Mouse (Mus musculus) liver, embryonic 16.5 days (tissue): ENCODE results near the gene Fam71b. TPM values are rescaled to one million over a fixed set of nuclear protein-coding genes. Genes with fewer than 3 reads are reported as not detected.

Experiments used
- ATAC-seq: fragments of 200-750 bp; cut with Nextera tagmentation; 2 replicates; pipeline ENCODE4 v1.8.0; 2017; ENCODE audit warnings: low read depth, mild to moderate bottlenecking, moderate number of reproducible peaks, moderate library complexity
- H3K27ac ChIP-seq: fragments of 300-500 bp; sonication (generic); 2 replicates; pipeline ENCODE4 v1.5.1; 2014; ENCODE audit warnings: mild to moderate bottlenecking, low read length
- H3K27me3 ChIP-seq: fragments of 300-500 bp; sonication (generic); 2 replicates; pipeline ENCODE4 v1.6.1; 2014; ENCODE audit warnings: low read depth, low read length, mixed read lengths; ENCODE audit not compliant: control insufficient read depth, insufficient read depth
- H3K36me3 ChIP-seq: fragments of 300-500 bp; sonication (generic); 2 replicates; pipeline ENCODE4 v1.6.1; 2014; ENCODE audit warnings: mild to moderate bottlenecking; ENCODE audit not compliant: control insufficient read depth, insufficient read depth
- H3K4me1 ChIP-seq: fragments of 300-500 bp; sonication (generic); 2 replicates; pipeline ENCODE4 v1.6.1; 2014; ENCODE audit warnings: low read depth, low read length, mixed read lengths; ENCODE audit not compliant: control insufficient read depth
- H3K4me2 ChIP-seq: fragments of 300-500 bp; sonication (generic); 2 replicates; pipeline ENCODE4 v1.6.1; 2014; ENCODE audit warnings: low read depth, low read length, mixed read lengths
- H3K4me3 ChIP-seq: fragments of 300-500 bp; sonication (generic); 2 replicates; pipeline ENCODE4 v1.5.1; 2014; ENCODE audit warnings: low read depth, mild to moderate bottlenecking, low read length
- H3K9ac ChIP-seq: fragments of 300-500 bp; sonication (generic); 2 replicates; pipeline ENCODE4 v1.6.1; 2014; ENCODE audit warnings: low read depth, low read length
- H3K9me3 ChIP-seq: fragments of 300-500 bp; sonication (generic); replicated peaks from 2 replicates; pipeline ENCODE4 v1.6.1; 2016; ENCODE audit warnings: low read length; ENCODE audit not compliant: control insufficient read depth
- WGBS: fragments of 180-500 bp; shearing (Covaris S2); extraction: QIAGEN DNeasy Blood & Tissue Kit; methylation state at CpG from one replicate; pipeline ENCODE4 v1.1.7; 2014; ENCODE audit not compliant: insufficient replicate concordance; 5-methylcytosine and 5-hydroxymethylcytosine counted together
- polyA plus RNA-seq: library from polyadenylated mRNA; unstranded; fragments of >200 nt; fragmentation: Nextera tagmentation; extraction: Ambion mirVana; gene quantifications from 2 replicates; pipeline ENCODE4 v1.2.1, GENCODE M21; 2015

Fam71b gene
- polyA plus RNA-seq, 1 experiment from 2014 or later, result 0.04 TPM

DNA sequence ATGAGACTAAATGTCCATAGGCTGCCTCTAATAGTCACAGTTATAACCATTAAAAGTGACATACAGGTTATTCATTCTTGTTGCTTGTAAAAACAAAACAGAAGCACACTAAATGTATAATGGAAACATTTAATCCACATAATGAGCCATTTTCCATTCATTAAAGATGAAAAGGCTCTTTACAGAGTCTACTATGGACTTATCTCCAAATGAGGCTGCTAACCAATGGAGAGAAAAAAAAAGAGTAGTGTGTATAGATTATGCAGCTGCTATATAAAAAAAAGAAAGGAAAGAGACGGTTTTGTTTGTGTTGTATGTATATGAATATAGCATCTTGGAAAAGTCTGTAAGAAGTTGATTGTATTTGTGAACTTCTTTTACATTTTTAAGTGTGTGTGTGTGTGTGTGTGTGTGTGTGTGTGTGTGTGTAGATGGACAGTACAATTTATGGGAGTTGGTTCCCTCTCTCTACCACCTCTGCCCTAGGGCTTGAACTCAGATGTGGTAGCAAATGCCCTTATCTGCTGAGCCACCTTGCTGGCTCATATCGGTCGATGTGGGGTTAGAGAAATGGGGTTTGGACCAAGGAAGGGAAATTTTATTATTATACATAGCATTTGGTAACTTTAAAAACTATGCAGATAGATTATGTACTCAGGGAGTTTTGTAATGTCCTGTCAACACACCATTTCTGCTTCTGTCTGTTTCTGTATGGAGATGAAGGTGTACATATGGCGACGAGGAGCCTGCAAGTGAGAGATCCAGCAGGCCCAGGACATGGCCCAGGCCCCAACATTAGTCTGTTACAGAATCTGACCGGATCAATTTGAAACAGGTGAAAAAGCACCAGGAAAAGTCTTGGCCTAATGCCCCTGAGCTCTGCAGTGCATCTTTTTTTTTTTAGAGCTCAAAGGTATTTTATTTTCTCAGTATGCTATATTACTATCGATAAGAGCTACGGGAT lies 18.3 kb upstream of the Fam71b start:
- peak overlapping the region; percentile 36 for H3K27ac ChIP-seq
- H3K4me3 ChIP-seq, result no peak overlapping the region
- ATAC-seq, result peak; percentile 90
- peaks cover 14% of the 10 kb centered on the region for H3K4me1 ChIP-seq
- 54% methylated on average over 8 of the region's 8 CpGs for WGBS
- no peaks in the 10 kb centered on the region for H3K9me3 ChIP-seq
- H3K27me3 ChIP-seq, result no peaks in the 10 kb centered on the region
- no peak overlapping the region for H3K9ac ChIP-seq
- no peak overlapping the region for H3K4me2 ChIP-seq
- no peaks in the 10 kb centered on the region for H3K36me3 ChIP-seq

GRCm38 (mm10) chr11:46380097-46380675 lies 16.2 kb upstream of the Fam71b start:
- H3K27me3 ChIP-seq, result no peaks in the 10 kb centered on the region
- ATAC-seq, result no peak
- no peak overlapping the region for H3K4me3 ChIP-seq
- H3K36me3 ChIP-seq, result no peaks in the 10 kb centered on the region
- no peak overlapping the region for H3K9ac ChIP-seq
- H3K4me1 ChIP-seq, result peaks cover 14% of the 10 kb centered on the region
- 0 out of 2 replicates have a peak overlapping the region, but pooled peaks have one; percentile 31 for H3K27ac ChIP-seq
- no peaks in the 10 kb centered on the region for H3K9me3 ChIP-seq
- WGBS, result 62% methylated on average over 7 of the region's 7 CpGs
- H3K4me2 ChIP-seq, result no peak overlapping the region

- ATAC-seq, result no peak
- 67% methylated on average over 4 of the region's 4 CpGs for WGBS
- no peak overlapping the region for H3K9ac ChIP-seq
These were observed 13.9 kb upstream of the Fam71b start for GRCm38 (mm10) chr11:46382466-46382865.

GRCm38 (mm10) chr11:46384925-46385324 lies 11.4 kb upstream of the Fam71b start:
- H3K4me2 ChIP-seq, result no peak overlapping the region

More at GRCm38 (mm10) chr11:46382466-46382865, 13.9 kb upstream of the Fam71b start:
- Histone ChIP-seq H3K27me3 (no peaks in the 10 kb centered on the region), H3K4me1 (peaks cover 9% of the 10 kb centered on the region), H3K9me3 (no peaks in the 10 kb centered on the region), H3K4me3 (no peak overlapping the region), H3K36me3 (no peaks in the 10 kb centered on the region), H3K4me2 (no peak overlapping the region), H3K27ac (no peak overlapping the region)

GRCm38 (mm10) chr11:46386556-46386955 lies 9.8 kb upstream of the Fam71b start:
- 69% methylated on average over 8 of the region's 8 CpGs for WGBS
- Histone ChIP-seq H3K4me1 (no peaks in the 10 kb centered on the region), H3K36me3 (no peaks in the 10 kb centered on the region), H3K9me3 (no peaks in the 10 kb centered on the region), H3K9ac (no peak overlapping the region), H3K27me3 (no peaks in the 10 kb centered on the region), H3K27ac (no peak overlapping the region), H3K4me2 (no peak overlapping the region), H3K4me3 (no peak overlapping the region)
- no peak for ATAC-seq

More at GRCm38 (mm10) chr11:46384925-46385324, 11.4 kb upstream of the Fam71b start:
- H3K9me3 ChIP-seq, result no peaks in the 10 kb centered on the region
- no peak overlapping the region for H3K4me3 ChIP-seq
- H3K27me3 ChIP-seq, result no peaks in the 10 kb centered on the region
- no peaks in the 10 kb centered on the region for H3K4me1 ChIP-seq
- H3K27ac ChIP-seq, result no peak overlapping the region
- H3K36me3 ChIP-seq, result no peaks in the 10 kb centered on the region
- WGBS, result 80% methylated on average over 2 of the region's 2 CpGs
- H3K9ac ChIP-seq, result no peak overlapping the region
- no peak for ATAC-seq

DNA sequence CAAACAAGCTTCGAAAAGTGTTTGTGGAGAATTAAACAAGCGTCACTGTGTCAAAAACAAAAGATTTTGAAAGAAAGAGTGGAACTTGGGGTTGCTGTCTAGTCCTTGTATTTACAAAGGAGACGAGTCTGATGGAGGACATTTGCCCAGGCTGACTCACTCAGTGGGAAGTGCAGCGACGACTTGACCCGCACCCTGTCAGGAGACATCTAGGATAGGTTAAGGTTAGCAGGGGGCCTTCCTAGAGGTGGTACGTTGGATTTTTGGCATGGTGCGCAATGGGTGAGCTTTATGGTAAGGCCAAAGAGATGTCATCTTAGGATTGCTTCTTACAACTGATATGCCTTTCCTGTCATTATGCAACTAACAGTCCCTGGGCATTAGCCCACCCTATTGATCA lies 9.3 kb upstream of the Fam71b start:
- no peaks in the 10 kb centered on the region for H3K9me3 ChIP-seq
- 75% methylated on average over 8 of the region's 8 CpGs for WGBS
- H3K4me1 ChIP-seq, result no peaks in the 10 kb centered on the region
- no peak overlapping the region for H3K4me2 ChIP-seq
- H3K27ac ChIP-seq, result no peak overlapping the region
- no peak overlapping the region for H3K9ac ChIP-seq
- no peaks in the 10 kb centered on the region for H3K36me3 ChIP-seq
- no peak overlapping the region for H3K4me3 ChIP-seq
- no peak for ATAC-seq
- H3K27me3 ChIP-seq, result no peaks in the 10 kb centered on the region

DNA sequence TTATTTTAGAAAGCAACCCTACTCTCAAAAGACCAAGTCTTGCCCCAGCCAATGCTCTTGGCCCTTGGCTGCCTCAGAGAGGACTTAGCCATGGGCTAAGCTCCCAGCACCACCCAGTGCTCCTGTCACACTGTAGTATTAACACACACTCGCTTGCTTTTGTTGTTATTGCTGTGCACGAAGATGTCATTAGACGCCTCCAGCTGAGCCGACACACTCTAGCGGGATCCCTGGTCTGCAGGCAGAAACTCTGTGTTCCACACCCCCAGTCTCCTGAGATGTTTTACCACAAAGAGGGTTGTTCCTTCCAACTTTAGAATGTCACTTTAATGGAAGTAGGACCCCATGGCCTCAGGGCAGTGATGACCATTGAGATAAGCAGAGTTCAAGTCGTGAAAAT lies 7.9 kb upstream of the Fam71b start:
- WGBS, result 61% methylated on average over 6 of the region's 6 CpGs
- H3K4me1 ChIP-seq, result no peaks in the 10 kb centered on the region
- H3K9ac ChIP-seq, result no peak overlapping the region
- H3K36me3 ChIP-seq, result no peaks in the 10 kb centered on the region
- no peak overlapping the region for H3K4me3 ChIP-seq
- no peak overlapping the region for H3K27ac ChIP-seq
- ATAC-seq, result no peak
- no peaks in the 10 kb centered on the region for H3K9me3 ChIP-seq
- no peaks in the 10 kb centered on the region for H3K27me3 ChIP-seq
- no peak overlapping the region for H3K4me2 ChIP-seq

- Histone ChIP-seq H3K4me3 (no peak within 1 kb of the TSS), H3K4me2 (no peak within 1 kb of the TSS), H3K27me3 (no peaks in the 10 kb centered on the region), H3K4me1 (no peaks in the 10 kb centered on the region), H3K9me3 (no peaks in the 10 kb centered on the region), H3K36me3 (no peaks in the 10 kb centered on the region), H3K27ac (no peak within 1 kb of the TSS), H3K9ac (no peak within 1 kb of the TSS)
- ATAC-seq, result no peak
- 43% methylated on average over 13 of the region's 13 CpGs for WGBS
These were observed 6.8 kb upstream of the Fam71b start, which contains the start of gene Itk for GRCm38 (mm10) chr11:46389336-46390117. Gene Itk, minus strand, starts transcription at chr11:46389515.
